Mouse (Mus musculus) hindbrain, embryonic 16.5 days (tissue): ENCODE results near the gene Batf3. TPM values are rescaled to one million over a fixed set of nuclear protein-coding genes. Genes with fewer than 3 reads are reported as not detected.

Experiments used
- ATAC-seq: fragments of 200-750 bp; cut with Nextera tagmentation; 2 replicates; pipeline ENCODE4 v1.8.0; 2017; ENCODE audit warnings: moderate TSS enrichment, moderate library complexity
- H3K27ac ChIP-seq: fragments of 300-500 bp; sonication (generic); 2 replicates; pipeline ENCODE4 v1.5.1; 2014; ENCODE audit warnings: low read depth, mild to moderate bottlenecking, control low read depth, low read length, moderate library complexity
- H3K27me3 ChIP-seq: fragments of 300-500 bp; sonication (generic); replicated peaks from 2 replicates; pipeline ENCODE4 v1.6.1; 2014; ENCODE audit warnings: low read length; ENCODE audit not compliant: control insufficient read depth, insufficient read depth
- H3K36me3 ChIP-seq: fragments of 300-500 bp; sonication (generic); 2 replicates; pipeline ENCODE4 v1.6.1; 2014; ENCODE audit warnings: mild to moderate bottlenecking, low read length, moderate library complexity, mixed read lengths; ENCODE audit not compliant: control insufficient read depth, insufficient read depth
- H3K4me1 ChIP-seq: fragments of 300-500 bp; sonication (generic); 2 replicates; pipeline ENCODE4 v1.6.1; 2014; ENCODE audit warnings: low read depth, low read length; ENCODE audit not compliant: control insufficient read depth, insufficient read depth
- H3K4me2 ChIP-seq: fragments of 300-500 bp; sonication (generic); 2 replicates; pipeline ENCODE4 v1.6.1; 2014; ENCODE audit warnings: mild to moderate bottlenecking, low read length, control low read depth, moderate library complexity
- H3K4me3 ChIP-seq: fragments of 300-500 bp; sonication (generic); 2 replicates; pipeline ENCODE4 v1.5.1; 2014; ENCODE audit warnings: mild to moderate bottlenecking, low read length, control low read depth, moderate library complexity
- H3K9ac ChIP-seq: fragments of 300-500 bp; sonication (generic); 2 replicates; pipeline ENCODE4 v1.6.1; 2014; ENCODE audit warnings: low read depth, mild to moderate bottlenecking, control low read depth, low read length, moderate library complexity
- H3K9me3 ChIP-seq: fragments of 300-500 bp; sonication (generic); 2 replicates; pipeline ENCODE4 v1.6.1; 2014; ENCODE audit warnings: mild to moderate bottlenecking, low read length, moderate library complexity; ENCODE audit not compliant: control insufficient read depth
- WGBS: fragments of 180-500 bp; shearing (Covaris S2); extraction: QIAGEN DNeasy Blood & Tissue Kit; methylation state at CpG from one replicate; pipeline ENCODE4 v1.1.7; 2014; 5-methylcytosine and 5-hydroxymethylcytosine counted together
- polyA plus RNA-seq: library from polyadenylated mRNA; unstranded; fragments of >200 nt; fragmentation: Nextera tagmentation; extraction: Ambion mirVana; gene quantifications from 2 replicates; pipeline ENCODE4 v1.2.1, GENCODE M21; 2015

The Batf3 gene
- polyA plus RNA-seq = 2.5 and 3.9 TPM in 2 replicates

DNA sequence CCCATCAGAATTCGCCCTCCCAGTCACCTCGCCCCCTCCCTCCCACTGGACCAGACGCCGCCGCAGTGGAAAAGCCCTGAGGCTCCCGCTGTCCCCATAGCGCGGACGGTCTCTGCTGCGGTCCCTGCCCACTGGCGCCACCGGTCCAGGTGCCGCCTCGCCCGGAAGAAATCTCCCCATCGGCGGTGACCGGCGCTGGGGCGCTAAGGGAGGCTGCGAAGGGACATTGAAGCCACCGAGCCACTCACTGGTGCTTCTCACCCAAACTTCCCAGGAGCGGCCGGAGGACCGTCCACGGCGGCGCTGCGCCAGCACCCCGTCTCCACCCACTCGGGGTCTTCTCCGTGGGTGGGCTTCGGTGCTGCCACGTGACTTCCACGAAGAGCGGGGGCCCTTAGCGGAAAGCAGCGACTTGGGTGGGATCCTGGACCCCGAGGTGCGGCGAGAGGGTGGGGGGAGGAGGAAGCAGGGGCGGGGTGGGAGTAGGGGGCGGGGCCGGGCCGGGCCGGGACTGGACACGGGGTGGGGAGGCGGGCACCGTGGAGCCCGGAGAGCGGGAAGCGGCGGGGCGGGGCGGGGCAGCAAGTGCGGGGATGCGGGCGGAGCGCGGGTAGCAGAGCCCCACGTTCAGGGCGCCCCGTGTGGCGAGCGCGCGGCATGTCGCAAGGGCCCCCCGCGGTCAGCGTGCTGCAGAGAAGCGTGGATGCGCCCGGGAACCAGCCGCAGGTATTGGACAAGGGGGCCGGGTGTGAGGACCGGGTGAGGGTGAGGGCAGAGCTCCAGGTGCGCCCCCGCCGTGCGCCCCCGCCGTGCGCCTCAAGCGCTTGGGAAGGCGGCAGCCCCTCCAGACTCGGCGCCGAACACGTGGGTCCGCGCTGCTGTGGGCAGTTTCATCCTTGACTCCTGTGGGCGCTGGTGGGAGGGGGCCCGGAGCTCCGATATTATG, at the start of gene Batf3:
Gene Batf3, plus strand, starts transcription at position 46 of the 946 bp plus-strand sequence.
- Histone ChIP-seq H3K9ac (peak within 1 kb of the TSS; percentile 43), H3K4me3 (peak within 1 kb of the TSS; percentile 48), H3K4me2 (peak within 1 kb of the TSS; percentile 77), H3K9me3 (no peaks in the 10 kb centered on the region), H3K27ac (no peak within 1 kb of the TSS), H3K27me3 (peaks cover 3% of the 10 kb centered on the region; the same call in 1 of the 2 replicates), H3K36me3 (no peaks in the 10 kb centered on the region), H3K4me1 (peaks cover 6% of the 10 kb centered on the region; the same call in 1 of the 2 replicates)
- WGBS = 1% methylated on average over 61 of the region's 95 CpGs
- peak; percentile 71 for ATAC-seq

- H3K27me3 ChIP-seq = no peaks in the 10 kb centered on the region
- H3K4me2 ChIP-seq = no peak overlapping the region
- no peak overlapping the region for H3K9ac ChIP-seq
- no peaks in the 10 kb centered on the region for H3K4me1 ChIP-seq
- no peaks in the 10 kb centered on the region for H3K36me3 ChIP-seq
- 94% methylated on average over 3 of the region's 3 CpGs for WGBS
- H3K9me3 ChIP-seq = no peaks in the 10 kb centered on the region
- no peak for ATAC-seq
- no peak overlapping the region for H3K4me3 ChIP-seq
- H3K27ac ChIP-seq = no peak overlapping the region
Measured at GRCm38 (mm10) chr1:191053555-191053954, 44.1 kb upstream of the Batf3 start.

- Histone ChIP-seq H3K4me1 (no peaks in the 10 kb centered on the region), H3K36me3 (no peaks in the 10 kb centered on the region), H3K9me3 (no peaks in the 10 kb centered on the region), H3K4me2 (no peak overlapping the region), H3K9ac (no peak overlapping the region), H3K27ac (no peak overlapping the region), H3K4me3 (no peak overlapping the region), H3K27me3 (no peaks in the 10 kb centered on the region)
- 76% methylated on average over 8 of the region's 8 CpGs for WGBS
- no peak for ATAC-seq
Measured at GRCm38 (mm10) chr1:191054870-191055532, 42.6 kb upstream of the Batf3 start.

GRCm38 (mm10) chr1:191055533-191055873, 42.1 kb upstream of the Batf3 start:
- Histone ChIP-seq H3K27ac (no peak overlapping the region), H3K36me3 (no peaks in the 10 kb centered on the region), H3K27me3 (no peaks in the 10 kb centered on the region), H3K9me3 (no peaks in the 10 kb centered on the region), H3K4me1 (no peaks in the 10 kb centered on the region), H3K4me3 (no peak overlapping the region), H3K9ac (no peak overlapping the region), H3K4me2 (no peak overlapping the region)
- no peak for ATAC-seq
- 67% methylated on average over 2 of the region's 2 CpGs for WGBS

- Histone ChIP-seq H3K27me3 (no peaks in the 10 kb centered on the region), H3K27ac (no peak overlapping the region), H3K9ac (no peak overlapping the region), H3K36me3 (no peaks in the 10 kb centered on the region), H3K4me3 (no peak overlapping the region), H3K9me3 (no peaks in the 10 kb centered on the region), H3K4me2 (no peak overlapping the region), H3K4me1 (peaks cover 6% of the 10 kb centered on the region; the same call in 1 of the 2 replicates)
- ATAC-seq = no peak
- WGBS = 71% methylated on average over 3 of the region's 3 CpGs
Measured at GRCm38 (mm10) chr1:191057461-191057860, 40.2 kb upstream of the Batf3 start.

DNA sequence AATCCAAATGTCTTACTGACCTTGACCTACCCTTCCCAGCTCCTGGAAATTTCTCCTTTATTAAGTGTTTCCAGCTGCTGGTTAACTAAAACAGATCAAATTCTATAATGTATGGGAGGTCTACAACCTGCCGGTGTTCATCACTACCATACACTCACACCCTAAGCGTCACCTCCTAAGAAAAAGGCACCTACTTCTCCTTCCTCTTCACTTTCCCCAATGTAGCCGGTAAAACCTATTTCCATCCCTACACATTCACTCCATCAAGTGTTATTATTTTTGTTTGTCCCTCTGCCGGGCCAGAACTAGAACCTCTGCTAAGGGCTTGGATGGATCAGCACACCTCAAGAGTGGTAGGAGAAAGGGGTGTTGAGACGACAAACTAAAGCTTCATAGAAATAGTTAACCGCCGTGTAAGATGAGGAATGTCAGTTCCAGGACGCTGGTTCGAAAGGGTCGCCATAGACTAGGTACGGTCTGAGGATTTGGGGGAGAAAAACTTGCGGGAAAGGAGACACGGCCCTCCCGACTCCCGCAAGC, 35.3 kb upstream of the Batf3 start:
- WGBS = 5% methylated on average over 15 of the region's 15 CpGs
- peaks cover 11% of the 10 kb centered on the region for H3K4me1 ChIP-seq
- peak; percentile 75; the same call in 1 of the 2 replicates for ATAC-seq
- no peaks in the 10 kb centered on the region for H3K9me3 ChIP-seq
- no peaks in the 10 kb centered on the region for H3K27me3 ChIP-seq
- H3K4me3 ChIP-seq = peak overlapping the region; percentile 65
- peak overlapping the region; percentile 74 for H3K9ac ChIP-seq
- peak overlapping the region; percentile 62 for H3K4me2 ChIP-seq
- H3K27ac ChIP-seq = peak overlapping the region; percentile 57
- no peaks in the 10 kb centered on the region for H3K36me3 ChIP-seq

DNA sequence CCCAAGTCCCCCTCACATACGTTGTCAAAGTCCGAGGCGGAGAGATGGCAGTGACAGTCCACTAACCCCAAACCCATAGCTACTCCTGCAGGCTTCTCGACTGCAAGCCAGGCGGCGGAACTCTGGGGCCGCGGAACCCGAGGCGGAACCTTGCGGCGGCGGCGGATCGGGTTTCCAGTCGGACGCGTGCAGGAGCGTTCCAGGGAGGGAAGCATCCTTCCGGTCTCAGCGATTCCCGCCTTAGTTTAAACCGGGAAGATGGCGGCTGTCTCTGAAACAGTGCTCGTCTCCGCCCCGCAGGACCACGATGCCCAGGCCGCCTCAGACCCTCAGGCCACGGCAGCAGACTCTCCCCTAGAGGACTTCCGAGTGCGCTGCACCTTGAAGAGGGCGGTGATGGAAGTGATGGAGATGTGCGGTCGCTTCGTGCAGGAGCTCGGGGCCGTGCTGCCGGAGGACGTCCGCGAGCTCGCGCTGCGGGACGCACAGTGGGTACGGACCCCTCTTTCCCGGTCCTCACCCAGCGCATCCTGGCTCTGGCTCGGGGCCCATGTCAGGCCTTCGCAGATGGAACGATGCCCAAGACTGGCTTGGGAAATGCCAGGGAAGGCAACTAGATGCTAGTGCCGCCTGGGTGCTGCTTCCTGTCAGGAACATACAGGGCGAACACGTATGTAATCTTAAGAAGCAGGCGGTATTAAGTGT, 34.7 kb upstream of the Batf3 start, which contains the start of the genes Tatdn3 and Nsl1:
Gene Tatdn3, minus strand, starts transcription at position 152 of the 705 bp plus-strand sequence.
Gene Nsl1, plus strand, starts transcription at position 232 of the 705 bp plus-strand sequence.
- H3K27me3 ChIP-seq = no peaks in the 10 kb centered on the region
- peak within 1 kb of the TSS; percentile 97 for H3K4me2 ChIP-seq
- H3K9me3 ChIP-seq = no peaks in the 10 kb centered on the region
- under 1% methylated on average over 56 of the region's 56 CpGs for WGBS
- H3K36me3 ChIP-seq = no peaks in the 10 kb centered on the region
- peak; percentile 93 for ATAC-seq
- peaks cover 11% of the 10 kb centered on the region for H3K4me1 ChIP-seq
- peak within 1 kb of the TSS; percentile 65 for H3K4me3 ChIP-seq
- peak within 1 kb of the TSS; percentile 74 for H3K9ac ChIP-seq
- H3K27ac ChIP-seq = peak within 1 kb of the TSS; percentile 57

DNA sequence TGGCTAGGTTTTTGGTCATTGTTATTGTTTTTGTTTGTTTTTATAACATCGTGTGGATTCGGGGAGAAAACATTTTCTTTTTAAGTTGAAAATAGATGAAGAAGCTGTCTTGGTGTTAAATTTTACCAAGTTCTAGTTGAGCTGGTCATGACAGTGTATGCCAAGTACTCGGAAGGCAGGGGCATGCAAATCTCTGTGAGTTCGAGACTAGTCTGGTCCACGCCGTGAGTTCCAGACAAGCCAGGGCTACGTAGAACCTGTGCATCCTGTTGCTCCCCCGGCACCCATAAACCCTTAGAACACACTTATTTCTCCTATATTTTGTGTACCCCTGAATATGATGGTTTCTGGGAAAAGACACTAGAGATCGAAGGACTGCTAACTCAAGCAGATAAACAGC, 33.9 kb upstream of the Batf3 start:
- H3K27me3 ChIP-seq = no peaks in the 10 kb centered on the region
- H3K4me3 ChIP-seq = peak overlapping the region; percentile 65
- 61% methylated on average over 9 of the region's 9 CpGs for WGBS
- H3K36me3 ChIP-seq = no peaks in the 10 kb centered on the region
- peaks cover 11% of the 10 kb centered on the region for H3K4me1 ChIP-seq
- peak overlapping the region; percentile 97 for H3K4me2 ChIP-seq
- no peak overlapping the region for H3K27ac ChIP-seq
- no peak overlapping the region for H3K9ac ChIP-seq
- H3K9me3 ChIP-seq = no peaks in the 10 kb centered on the region
- ATAC-seq = no peak
